Mouse (Mus musculus) gastrocnemius, adult 2 months (tissue): ENCODE results near the gene Wnt10a. TPM values are rescaled to one million over a fixed set of nuclear protein-coding genes. Genes with fewer than 3 reads are reported as not detected.

Source experiments
- DNase-seq: peaks from one replicate; pipeline ENCODE4 v3.0.0; 2022
- H3K27ac ChIP-seq: fragments of 200-600 bp; 2 replicates; pipeline ENCODE4 v1.8.1; 2022; ENCODE audit warnings: mild to moderate bottlenecking
- H3K4me3 ChIP-seq: fragments of 200-600 bp; 2 replicates; pipeline ENCODE4 v1.8.1; 2022; ENCODE audit warnings: mild to moderate bottlenecking, moderate library complexity
- CTCF ChIP-seq: fragments of 200-600 bp; IDR thresholded peaks from 2 replicates; pipeline ENCODE4 v1.8.1; 2022; ENCODE audit warnings: antibody characterized with exemption, mild to moderate bottlenecking, moderate library complexity
- intact Hi-C: fragments of 180-260 bp; cut with DNase I; formaldehyde crosslinking; loops from one replicate; pipeline ENCODE4 v1.15.1; 2025
- total RNA-seq, 2 experiments: library from RNA; stranded (reverse); gene quantifications; 2 replicates each; pipeline ENCODE4 v1.2.3; 2021

Gene Wnt10a
- total RNA-seq, 2 experiments from 2014 or later = 0.39 TPM; not detected in 1

DNA sequence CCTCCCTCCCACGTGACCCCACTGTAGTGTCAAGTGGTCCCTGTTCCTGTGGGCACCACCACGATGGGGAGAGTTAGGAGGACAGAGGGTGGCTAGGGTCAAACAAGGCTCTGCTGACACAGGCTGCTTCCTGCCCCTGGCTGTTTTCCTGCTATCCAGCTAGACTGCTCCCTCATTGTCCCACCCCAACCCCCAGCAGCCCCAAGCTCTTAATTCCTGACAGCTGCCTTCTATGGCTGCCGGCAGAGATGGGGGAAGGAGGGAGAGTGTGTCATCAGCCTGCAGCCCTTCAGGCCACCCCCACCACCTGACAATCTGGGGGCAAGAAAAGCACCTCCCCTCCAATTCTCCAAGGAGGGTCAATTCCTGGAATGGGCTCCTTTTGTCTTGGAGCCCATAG, 1.2 kb upstream of the Wnt10a start:
- no peak for TF ChIP-seq CTCF
- Histone ChIP-seq H3K27ac (no peak overlapping the region), H3K4me3 (no peak overlapping the region)
- intact Hi-C loops = no loop called here
- no peak for DNase-seq

- no peak for TF ChIP-seq CTCF
- intact Hi-C loops = no loop called here
- no peak for DNase-seq
- Histone ChIP-seq H3K27ac (no peak overlapping the region), H3K4me3 (no peak overlapping the region)
Measured at GRCm38 (mm10) chr1:74792831-74793660, 1.7 kb downstream of the Wnt10a start.

DNA sequence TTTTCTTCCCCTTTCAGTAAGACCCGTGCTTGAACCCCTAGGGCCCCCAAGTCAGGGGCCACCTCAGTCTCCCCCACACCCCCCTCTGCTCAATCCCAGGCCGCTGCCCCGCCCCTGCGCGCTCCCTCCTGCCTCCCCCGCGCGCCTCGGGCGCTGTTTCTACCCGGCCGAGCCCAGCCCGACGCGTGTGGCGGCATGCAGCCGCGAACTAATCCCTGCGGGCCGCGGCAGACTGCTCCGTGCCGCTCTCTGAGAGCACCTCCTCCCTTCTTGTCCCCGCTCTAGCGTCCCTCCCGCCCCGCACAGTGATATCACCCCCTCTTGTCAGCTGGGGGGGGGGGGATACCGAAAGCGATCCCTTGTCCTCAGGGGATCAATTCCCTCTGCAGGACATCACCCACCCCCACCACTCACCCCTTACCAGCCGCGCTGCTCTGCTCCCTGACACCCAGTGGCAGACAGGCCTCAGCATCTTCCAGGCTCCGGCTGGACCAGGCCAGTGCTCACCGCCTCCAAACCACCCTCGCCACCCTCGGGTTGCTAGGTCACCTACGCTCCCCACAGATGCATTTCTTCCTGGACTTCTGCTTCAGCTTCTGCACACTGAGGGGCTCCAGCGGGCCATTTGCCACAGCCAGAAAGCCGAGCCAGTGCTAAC, 3.3 kb downstream of the Wnt10a start:
- Histone ChIP-seq H3K27ac (no peak overlapping the region), H3K4me3 (peak overlapping the region; percentile 58)
- no peak for DNase-seq
- intact Hi-C loops = no loop called here
- TF ChIP-seq CTCF = no peak

DNA sequence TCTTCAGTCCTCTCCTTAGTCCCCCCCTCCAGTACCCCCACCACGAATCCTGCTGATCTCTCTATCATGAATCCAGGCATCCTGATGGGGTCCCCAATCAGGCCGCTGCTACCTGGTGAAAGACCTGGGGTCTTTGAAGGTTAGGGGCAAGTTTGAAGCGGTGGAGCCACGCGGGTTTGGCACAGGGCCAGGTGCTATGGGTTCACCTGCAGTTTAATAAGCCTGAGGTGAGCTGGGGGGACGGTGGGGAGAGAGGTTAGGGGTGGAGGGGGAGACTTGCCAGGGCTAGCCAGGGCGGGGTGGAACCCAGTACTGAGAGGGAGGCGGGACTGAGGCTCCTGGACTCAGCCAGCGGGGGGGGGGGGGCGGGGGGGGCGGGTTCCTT, 3.8 kb downstream of the Wnt10a start:
- Histone ChIP-seq H3K4me3 (no peak overlapping the region), H3K27ac (no peak overlapping the region)
- intact Hi-C loops = no loop called here
- TF ChIP-seq CTCF = no peak
- no peak for DNase-seq

DNA sequence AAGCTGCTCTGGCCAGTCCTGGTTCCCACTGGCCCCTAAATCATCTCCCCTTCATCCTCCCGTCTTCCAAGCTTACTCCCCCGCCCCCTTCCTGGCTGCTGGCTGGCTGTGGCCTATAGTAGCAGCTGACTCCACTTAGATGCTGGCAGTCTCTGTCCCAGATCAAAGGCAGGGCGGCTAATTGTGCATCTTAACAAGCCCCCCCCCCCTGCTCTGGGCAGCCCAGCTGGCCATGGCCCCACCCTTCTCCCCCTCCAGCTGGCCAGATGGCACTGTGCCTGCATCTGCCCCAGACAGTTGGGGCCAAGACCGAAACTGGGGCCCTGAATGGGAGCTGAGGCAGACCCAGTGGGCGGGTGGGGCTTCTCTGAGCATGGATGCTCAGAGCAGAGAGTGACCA, 6.1 kb downstream of the Wnt10a start:
- no peak for TF ChIP-seq CTCF
- no peak for DNase-seq
- intact Hi-C loops = no loop called here
- no peak overlapping the region for H3K4me3 ChIP-seq
- H3K27ac ChIP-seq = no peak overlapping the region

GRCm38 (mm10) chr1:74800424-74800888, 9.1 kb downstream of the Wnt10a start:
- intact Hi-C loops = no loop called here
- no peak for DNase-seq
- no peak overlapping the region for H3K27ac ChIP-seq
- TF ChIP-seq CTCF = no peak
- peak overlapping the region; percentile 15 for H3K4me3 ChIP-seq

- H3K4me3 ChIP-seq = no peak overlapping the region
- no peak for DNase-seq
- intact Hi-C loops = loop anchor here (2.0 kb wide), 1 partner anchor 13 kb away; no protein-coding TSS in a partner anchor
- no peak for TF ChIP-seq CTCF
- no peak overlapping the region for H3K27ac ChIP-seq
Measured at GRCm38 (mm10) chr1:74801631-74802140, 10.4 kb downstream of the Wnt10a start.

- TF ChIP-seq CTCF = peak; percentile 80
- Histone ChIP-seq H3K4me3 (peak overlapping the region; percentile 66), H3K27ac (0 out of 2 replicates have a peak overlapping the region, but pooled peaks have one; percentile 48)
- intact Hi-C loops = loop anchor here (1.0 to 2.0 kb wide), 2 partner anchors 14 to 40 kb away; no protein-coding TSS in a partner anchor
- DNase-seq = peak; percentile 93
Measured at GRCm38 (mm10) chr1:74802795-74803656, 11.7 kb downstream of the Wnt10a start.

DNA sequence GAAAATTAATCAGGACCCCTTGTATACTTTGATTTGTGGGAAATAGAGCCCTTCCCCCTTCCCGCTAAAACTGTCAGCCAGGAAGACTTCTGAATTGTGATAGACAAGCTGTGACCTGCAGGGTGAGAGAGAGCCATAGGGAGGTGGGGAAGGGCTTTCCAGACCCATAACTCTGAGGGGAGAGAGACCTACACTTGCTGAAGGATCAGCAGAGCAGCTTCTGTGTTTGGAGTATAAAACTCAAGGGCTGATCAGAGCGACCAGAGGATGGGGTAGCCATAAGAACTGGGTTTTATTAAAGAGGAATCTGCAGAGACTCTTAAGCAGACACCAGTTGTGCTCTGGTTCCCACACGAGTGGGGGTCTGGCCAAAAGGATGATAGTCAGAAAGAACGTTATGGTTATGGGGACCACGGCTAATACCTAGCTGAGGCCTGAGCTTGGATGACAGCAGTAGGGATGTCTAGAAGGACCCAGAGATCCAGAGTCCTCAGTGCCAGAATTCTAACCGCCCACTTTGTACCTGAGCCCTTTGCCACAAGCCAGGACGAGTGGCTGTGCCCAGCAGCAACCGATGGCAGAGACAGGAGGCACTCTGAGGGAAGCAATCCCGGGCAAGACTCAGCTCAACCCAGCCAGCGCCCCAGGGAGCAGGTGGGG, 13.0 kb downstream of the Wnt10a start:
- no peak for DNase-seq
- TF ChIP-seq CTCF = no peak
- Histone ChIP-seq H3K4me3 (no peak overlapping the region), H3K27ac (no peak overlapping the region)
- intact Hi-C loops = no loop called here

DNA sequence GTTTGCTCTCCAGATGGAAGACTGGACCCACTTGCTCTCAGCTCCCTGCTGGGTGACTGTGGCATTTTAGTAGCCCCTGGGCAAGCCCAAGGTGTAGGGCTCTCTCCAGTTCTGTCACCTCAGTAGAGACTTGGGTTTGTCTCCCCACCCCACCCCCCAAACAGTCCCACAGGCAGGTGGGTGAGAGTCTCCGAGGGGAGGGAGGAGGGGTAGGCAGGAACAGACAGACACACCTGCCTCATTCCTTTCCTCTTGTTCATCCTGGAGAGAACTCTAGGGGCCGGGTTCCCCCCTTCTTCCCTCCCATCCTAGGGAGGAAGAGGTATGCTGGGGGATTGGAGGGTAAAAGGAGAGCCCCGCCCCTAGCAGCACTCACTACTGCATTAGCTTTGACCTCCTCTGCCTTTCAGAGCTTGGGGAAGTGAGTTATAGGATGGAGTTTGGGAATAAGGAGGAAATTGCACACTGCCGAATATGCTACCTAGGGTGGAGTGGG, 14.1 kb downstream of the Wnt10a start:
- no peak overlapping the region for H3K4me3 ChIP-seq
- intact Hi-C loops = no loop called here
- no peak for DNase-seq

DNA sequence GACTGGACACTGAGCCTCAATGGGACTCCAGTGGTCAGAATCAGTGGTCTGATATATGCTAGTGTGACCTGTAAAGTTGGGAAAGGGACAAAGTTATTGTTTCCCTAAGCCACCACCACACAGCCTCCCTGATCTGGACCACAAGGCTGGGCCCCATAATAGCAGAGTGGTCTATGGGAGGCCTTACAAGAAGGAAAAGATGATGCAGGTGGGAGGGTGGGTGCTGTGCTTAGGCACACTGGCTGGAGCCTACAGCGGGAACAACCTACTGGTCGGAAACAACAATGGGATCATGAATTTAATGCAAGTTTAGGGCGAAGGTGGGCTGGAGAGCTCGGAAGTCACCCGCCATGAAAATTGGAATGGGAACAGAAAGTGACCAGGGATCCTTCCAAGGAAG, 14.5 kb downstream of the Wnt10a start:
- intact Hi-C loops = no loop called here
- no peak for TF ChIP-seq CTCF
- H3K4me3 ChIP-seq = no peak overlapping the region

More for the DNA sequence above, 14.1 kb downstream of the Wnt10a start:
- H3K27ac ChIP-seq = no peak overlapping the region
- TF ChIP-seq CTCF = no peak

More for the DNA sequence above, 14.5 kb downstream of the Wnt10a start:
- no peak overlapping the region for H3K27ac ChIP-seq
- no peak for DNase-seq
